Mouse (Mus musculus) embryonic stem cell, embryonic (primary cell): Measurements from ENCODE around the gene Nxt2.
"Not testable (repeated sequence)": the region's sequence is repeated elsewhere in the genome, so short reads cannot be mapped to it uniquely, and the experiment has no call there.

Experiments used
- CTCF ChIA-PET, 4 experiments: fragments of 300-600 bp in 2 of 4; fragments of 350-600 bp in 2 of 4; sonication (Branson Sonifier 250); formaldehyde crosslinking; loops; one replicate each; lab custom pipeline; 2022; ENCODE audit warnings: inconsistent platforms in 2 of 4; lab: Charles Lee
- POLR2A ChIA-PET, 4 experiments: fragments of 300-600 bp in 2 of 4; fragments of 350-600 bp in 2 of 4; sonication (Branson Sonifier 250); formaldehyde crosslinking; loops; one replicate each; lab custom pipeline; 2022; ENCODE audit warnings: antibody characterized with exemption in 4 of 4, inconsistent platforms in 1 of 4; lab: Charles Lee

Gene Nxt2

DNA sequence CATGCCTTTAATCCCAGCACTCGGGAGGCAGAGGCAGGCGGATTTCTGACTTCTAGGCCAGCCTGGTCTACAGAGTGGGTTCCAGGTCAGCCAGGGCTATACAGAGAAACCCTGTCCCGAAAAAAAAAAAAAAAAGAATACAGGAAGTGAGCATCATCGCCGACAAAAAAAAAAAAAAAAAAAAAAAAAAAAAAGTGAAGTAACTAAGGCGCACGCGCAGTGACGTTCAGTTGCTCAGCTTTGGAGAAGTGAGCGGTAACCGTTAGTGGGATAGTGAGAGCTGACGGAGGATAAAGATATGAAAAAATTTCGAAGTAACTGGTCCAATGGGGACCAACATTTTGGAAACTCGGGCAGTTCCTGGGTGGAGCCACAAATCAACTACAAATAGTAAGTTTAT lies at the start of gene Nxt2:
Gene Nxt2 (plus strand): TSS at position 229 of the 400 bp plus-strand sequence.
- ChIA-PET POLR2A (no interaction called here), CTCF (no interaction called here)

DNA sequence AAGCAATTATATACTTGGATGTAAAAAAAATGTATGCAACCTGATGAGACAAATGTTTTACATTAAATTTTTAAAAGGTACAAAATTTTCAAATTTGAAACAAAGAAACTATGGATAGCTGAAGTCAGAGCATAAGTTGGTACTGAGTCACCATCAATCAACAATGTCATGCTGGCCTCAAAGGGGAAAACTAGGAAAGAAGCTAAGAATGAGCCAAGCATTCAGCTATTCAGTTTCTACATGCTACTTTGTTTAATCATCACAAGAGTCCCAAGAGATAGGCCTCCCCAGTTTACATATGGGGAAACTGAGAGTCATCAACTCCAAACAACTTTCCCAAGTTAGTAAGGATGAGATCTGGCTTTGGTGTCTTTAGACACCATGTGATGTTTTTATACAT lies 49.6 kb upstream of the Nxt2 start:
- CTCF ChIA-PET, result no interaction called here
- POLR2A ChIA-PET, result no interaction called here

- POLR2A ChIA-PET, result no interaction called here
- CTCF ChIA-PET, result no interaction called here
Measured at GRCm38 (mm10) chrX:142182026-142182425, 44.5 kb upstream of the Nxt2 start.

DNA sequence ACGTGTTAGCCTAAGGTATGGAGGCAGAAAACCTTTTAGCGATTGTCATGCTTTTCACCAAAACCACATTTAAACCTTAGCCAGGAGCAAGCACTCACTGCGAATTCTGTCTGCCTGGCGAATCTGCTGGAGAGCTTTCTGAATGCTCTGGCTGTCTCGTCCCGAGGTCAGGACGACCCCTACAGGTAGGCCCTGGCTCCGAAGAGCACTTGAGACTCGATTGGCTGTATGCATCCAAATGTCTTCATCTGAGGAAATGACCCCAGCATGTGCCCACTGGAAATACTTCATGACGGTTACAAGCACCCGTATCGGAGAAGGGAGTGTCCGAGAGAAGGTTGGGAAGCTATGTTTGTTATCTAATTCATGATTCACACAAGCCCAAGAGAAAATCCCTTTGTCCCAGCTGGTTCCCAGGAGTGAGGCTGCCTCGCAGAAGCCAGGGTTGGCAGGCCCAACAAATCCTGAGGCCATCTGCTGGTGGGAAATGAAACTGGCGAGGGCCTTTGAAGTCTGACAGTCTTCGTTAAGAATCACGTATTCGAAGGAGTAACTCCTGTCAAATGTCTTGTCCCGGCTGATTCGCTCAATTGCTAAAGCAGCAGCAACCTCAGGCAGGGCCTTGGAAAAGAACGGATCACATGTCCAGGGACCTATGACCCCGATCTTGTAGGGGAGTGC lies 37.4 kb upstream of the Nxt2 start:
- ChIA-PET POLR2A (no interaction called here), CTCF (interaction anchor here in 3 of 4 experiments (0.6 to 1.3 kb wide), 4 partner anchors 11 to 351 kb away, joined by 3 to 5 read pairs (median 4); no protein-coding TSS in a partner anchor)

DNA sequence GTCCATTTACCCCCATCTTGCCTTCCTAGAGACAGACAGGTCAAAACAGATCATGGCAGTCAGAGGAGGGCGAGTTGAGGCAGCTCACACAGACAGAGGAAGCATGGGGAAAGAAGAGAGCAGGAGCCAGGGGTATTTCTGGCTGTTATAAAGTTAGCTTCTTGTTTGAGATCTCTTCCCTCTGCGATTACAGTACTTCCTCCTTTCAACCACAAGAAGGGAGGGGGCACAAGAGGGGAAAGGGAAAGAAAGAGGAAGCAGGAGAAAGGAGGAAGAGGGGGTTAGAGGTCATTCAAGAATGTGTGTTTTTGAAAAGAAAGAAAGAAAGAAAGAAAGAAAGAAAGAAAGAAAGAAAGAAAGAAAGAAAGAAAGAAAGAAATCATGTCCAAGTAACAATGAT lies 36.2 kb upstream of the Nxt2 start:
- POLR2A ChIA-PET, result no interaction called here
- CTCF ChIA-PET, result no interaction called here

DNA sequence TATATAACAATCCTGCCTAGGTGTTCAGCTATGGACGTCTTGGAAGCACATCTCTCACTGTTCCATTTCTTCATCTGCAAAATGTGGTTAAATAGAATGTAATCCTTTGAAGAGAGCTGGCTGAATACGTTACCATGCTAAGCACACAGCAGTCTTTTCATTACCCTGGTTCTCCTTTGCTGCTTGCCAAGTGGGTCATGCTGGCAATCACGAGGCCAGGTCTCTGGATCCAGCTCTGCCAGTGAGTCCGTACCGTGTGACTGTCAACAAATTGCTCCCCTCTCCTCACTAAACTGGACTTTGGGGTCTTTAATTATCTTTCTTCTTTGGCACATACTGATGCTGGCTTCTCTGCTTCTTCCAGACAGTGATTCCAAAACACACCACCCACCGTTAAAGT lies 32.1 kb upstream of the Nxt2 start:
- POLR2A ChIA-PET, result no interaction called here
- CTCF ChIA-PET, result no interaction called here

DNA sequence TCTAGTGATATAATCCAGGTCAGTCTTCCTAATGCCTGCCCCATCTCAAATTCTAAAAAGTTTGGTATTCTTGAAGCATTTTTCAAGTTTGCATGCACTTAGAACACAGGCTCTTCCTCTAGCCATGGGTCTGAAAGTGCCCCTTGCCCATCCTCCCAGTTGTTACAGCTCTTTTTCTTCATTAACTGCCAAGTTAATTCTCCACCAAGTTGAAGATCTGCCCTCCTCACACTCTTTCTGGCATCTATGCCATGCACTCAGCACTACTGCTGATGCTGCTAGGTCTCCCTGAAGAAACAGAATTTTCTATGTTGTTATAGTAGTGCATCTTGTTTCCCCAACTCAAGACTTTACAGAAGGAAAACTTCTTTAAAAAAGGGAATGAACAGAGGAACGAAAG lies 31.0 kb upstream of the Nxt2 start:
- ChIA-PET POLR2A (no interaction called here), CTCF (no interaction called here)

DNA sequence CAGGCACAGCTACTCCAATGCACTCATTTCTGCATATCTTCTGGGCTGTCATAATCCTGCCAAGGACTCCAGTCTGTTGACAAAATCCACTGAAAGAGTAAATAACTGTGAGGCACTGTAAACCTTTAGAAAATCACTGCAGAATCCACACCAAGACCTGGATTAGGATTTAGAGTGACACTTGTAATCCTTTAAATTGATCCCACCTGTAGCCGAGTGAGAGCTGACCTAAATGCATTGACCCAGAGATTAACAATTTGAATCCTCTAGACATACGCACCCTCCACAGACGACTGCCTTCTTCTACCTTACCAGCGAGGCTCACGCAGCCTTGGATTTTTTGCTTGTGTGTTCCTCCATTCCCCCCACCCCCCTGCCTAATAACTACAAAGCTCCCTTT lies 29.7 kb upstream of the Nxt2 start, which contains the start of gene Gucy2f:
Gene Gucy2f (minus strand): TSS at position 101 of the 400 bp plus-strand sequence.
- ChIA-PET POLR2A (interaction anchor here in 1 of 4 experiments (1.0 kb wide), 1 partner anchor 27 kb away, joined by 3 read pairs; no protein-coding TSS in a partner anchor), CTCF (no interaction called here)

GRCm38 (mm10) chrX:142200295-142200694 lies 26.3 kb upstream of the Nxt2 start:
- CTCF ChIA-PET, result interaction anchor here in 2 of 4 experiments (0.6 to 1.0 kb wide), 4 partner anchors 12 to 329 kb away, joined by 3 to 4 read pairs (median 3); partner anchors contain the start of gene Acsl4 (in 1 of the 2)
- POLR2A ChIA-PET, result no interaction called here

DNA sequence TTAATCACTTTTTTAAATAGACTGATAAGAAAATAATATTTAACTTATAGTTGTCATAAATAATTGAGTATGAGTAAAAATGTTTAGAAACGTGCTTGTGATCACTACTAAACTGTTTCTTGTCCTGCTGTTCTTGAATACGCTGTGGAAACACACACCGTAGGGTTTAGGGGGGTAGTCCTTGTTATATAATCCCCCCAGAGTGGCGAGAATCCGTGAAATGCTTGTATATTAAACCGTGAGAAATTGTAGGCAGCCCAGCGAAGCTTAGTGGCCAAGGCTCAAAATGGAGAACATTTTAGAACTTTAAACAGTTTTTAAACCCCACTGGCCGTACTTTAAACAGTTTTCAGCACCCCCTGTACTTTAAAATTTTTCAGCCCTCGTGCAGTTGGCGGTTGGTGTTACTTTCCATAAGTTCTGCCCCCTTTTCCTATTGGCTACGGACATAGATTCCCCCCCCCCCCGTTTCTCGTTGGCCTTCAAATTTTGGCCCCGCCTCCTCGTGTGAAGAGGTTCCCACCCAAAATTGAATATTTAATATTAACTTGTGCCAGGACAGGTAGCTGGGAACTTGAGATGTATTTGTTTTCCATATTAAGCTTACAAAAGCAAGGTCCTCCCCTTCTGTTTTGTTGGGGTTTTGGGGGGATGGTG lies 956 bp downstream of the Nxt2 start:
- ChIA-PET CTCF (no interaction called here), POLR2A (interaction anchor here in 3 of 4 experiments (0.6 to 1.4 kb wide), 3 partner anchors 78 to 457 kb away, joined by 3 to 8 read pairs (median 4); partner anchors contain the start of gene Acsl4 (in 1 of the 3))

- ChIA-PET CTCF (interaction anchor here in 1 of 4 experiments (0.6 kb wide), 1 partner anchor 90 kb away, joined by 5 read pairs; no protein-coding TSS in a partner anchor), POLR2A (interaction anchor here in 3 of 4 experiments (0.6 to 1.4 kb wide), 6 partner anchors 11 to 456 kb away, joined by 3 to 8 read pairs (median 4); partner anchors contain the start of gene Acsl4 (in 2 of the 3))
Measured at GRCm38 (mm10) chrX:142228055-142228768, 1.6 kb downstream of the Nxt2 start.

DNA sequence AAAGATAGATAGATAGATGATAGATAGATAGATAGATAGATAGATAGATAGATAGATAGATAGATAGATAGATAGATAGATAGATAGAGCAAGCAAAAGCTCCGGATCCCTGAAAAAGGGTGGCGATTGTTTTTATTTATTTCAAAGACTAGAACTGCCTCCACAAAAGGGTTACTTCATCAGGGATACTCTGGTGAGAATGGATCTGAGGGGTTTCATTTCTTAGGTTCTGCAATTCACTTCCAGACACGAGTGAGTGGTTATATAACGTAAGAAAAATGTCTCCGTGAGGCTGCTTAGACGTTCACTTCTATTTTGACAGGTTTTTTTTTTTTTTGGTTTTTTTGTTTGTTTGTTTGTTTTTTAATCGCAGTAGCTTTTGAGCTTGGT lies 2.2 kb downstream of the Nxt2 start:
- POLR2A ChIA-PET, result interaction anchor here in 2 of 4 experiments (0.6 to 1.4 kb wide), 4 partner anchors 11 to 162 kb away, joined by 3 to 8 read pairs (median 5); partner anchors contain the start of gene Acsl4 (in 2 of the 2)
- CTCF ChIA-PET, result interaction anchor here in 1 of 4 experiments (0.6 kb wide), 1 partner anchor 89 kb away, joined by 5 read pairs; no protein-coding TSS in a partner anchor

DNA sequence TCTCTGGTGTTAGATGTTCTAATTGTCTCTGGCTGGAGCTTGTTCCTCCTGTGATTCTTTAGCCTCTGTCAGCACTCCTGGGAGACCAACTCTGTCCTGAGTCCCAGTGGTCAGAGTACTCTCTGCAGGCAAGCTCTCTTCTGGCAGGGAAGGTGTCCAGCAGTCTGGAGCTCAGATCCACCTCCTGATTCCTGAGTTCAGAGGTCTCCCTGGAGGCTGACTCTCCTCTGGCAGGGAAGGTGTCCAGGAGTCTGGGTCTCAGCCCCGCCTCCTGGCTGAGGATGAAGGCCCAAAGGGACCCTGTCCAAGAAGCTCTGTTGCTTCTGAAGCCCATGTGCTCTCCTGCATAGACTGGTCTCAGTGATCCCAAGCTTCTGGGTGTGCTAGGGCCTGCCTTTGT lies 9.6 kb downstream of the Nxt2 start:
- POLR2A ChIA-PET, CTCF ChIA-PET: not testable (repeated sequence)

DNA sequence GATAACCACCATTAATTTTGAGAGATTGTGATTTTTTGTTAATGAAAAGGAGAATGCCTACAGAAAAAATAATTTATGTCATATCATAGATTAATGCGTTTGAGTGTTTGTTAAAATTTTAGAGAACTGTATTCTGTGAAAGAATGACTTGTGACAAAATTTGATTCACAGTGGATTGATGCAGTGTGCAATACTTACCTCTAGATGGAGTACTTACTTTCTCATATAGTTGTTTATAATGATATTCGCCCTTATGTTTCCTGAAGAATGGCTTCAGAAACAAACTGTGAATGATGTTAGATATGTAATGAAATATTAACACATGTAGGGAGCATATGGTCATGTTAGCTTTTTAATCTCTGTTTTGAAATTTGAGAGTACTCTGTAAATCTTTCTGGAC lies 10.5 kb downstream of the Nxt2 start:
- CTCF ChIA-PET, result no interaction called here
- POLR2A ChIA-PET, result no interaction called here

GRCm38 (mm10) chrX:142245682-142246327 lies 19.2 kb downstream of the Nxt2 start:
- ChIA-PET POLR2A (no interaction called here), CTCF (no interaction called here)

GRCm38 (mm10) chrX:142250008-142250736 lies 23.6 kb downstream of the Nxt2 start:
- ChIA-PET POLR2A (interaction anchor here in 1 of 4 experiments (0.5 kb wide), 1 partner anchor 498 kb away, joined by 3 read pairs; no protein-coding TSS in a partner anchor), CTCF (interaction anchor here in 1 of 4 experiments (0.6 kb wide), 1 partner anchor 323 kb away, joined by 4 read pairs; no protein-coding TSS in a partner anchor)

- ChIA-PET CTCF (no interaction called here), POLR2A (no interaction called here)
Measured at GRCm38 (mm10) chrX:142276031-142276430, 49.5 kb downstream of the Nxt2 start.

DNA sequence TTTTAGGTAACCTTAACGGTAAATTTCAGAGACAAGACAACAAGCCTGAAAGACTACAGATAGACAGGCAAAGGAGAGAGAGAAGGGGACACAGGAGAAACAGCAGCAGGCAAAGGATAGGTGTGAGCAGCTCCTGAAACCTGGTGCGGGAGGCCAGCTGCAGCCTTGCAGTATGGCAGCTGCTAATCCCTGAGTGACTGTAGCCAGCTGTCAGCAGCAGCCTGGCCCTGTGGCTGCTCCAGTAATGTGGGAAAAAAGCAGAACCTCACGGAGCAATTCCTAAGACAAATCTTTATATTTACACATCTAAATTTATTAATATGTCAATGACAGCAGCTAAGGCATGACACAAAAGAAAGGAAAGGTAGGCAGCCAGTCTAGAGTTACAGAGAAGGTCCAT lies 50.0 kb downstream of the Nxt2 start:
- ChIA-PET POLR2A (no interaction called here), CTCF (no interaction called here)
